Mouse (Mus musculus): ENCODE measurements around the gene Atrn. TPM values are rescaled to one million over a fixed set of nuclear protein-coding genes. Genes with fewer than 3 reads are reported as not detected.

Gene Atrn
- polyA plus RNA-seq, 1 experiment from 2014 or later = 10.2 TPM

DNA sequence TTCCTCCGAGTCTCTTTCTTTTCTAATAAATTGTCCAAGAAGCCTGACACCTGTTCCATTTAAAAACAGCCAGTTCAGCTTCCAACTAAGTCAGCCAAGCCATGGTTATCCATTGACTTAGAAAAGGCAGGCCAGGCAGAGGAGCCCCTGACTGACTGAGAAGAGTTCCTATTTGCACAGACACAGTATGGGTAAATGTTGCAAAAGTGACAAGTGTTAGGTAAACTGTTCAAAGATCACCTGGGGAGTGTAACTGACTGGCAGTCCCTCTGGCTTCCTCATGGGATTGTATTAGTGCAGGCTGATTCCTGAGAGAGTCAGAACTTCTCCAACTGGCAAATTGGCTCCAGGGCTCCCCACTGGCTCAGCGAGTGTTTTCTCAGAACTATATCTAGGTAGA is 8.4 kb upstream of the Atrn start:
- H3K36me3 ChIP-seq (ENCODE audit: insufficient read depth) = no peaks in the 10 kb centered on the region
- H3K9me3 ChIP-seq (ENCODE audit: low read depth, low read length) = no peaks in the 10 kb centered on the region
- H3K4me2 ChIP-seq = no peak overlapping the region
- no peak for TF ChIP-seq CTCF (IDR thresholded peaks at IDR 0.05; ENCODE audit: low read depth)
- no peak for DNase-seq
- H3K27ac ChIP-seq (ENCODE audit: low read depth) = no peak overlapping the region
- 62% methylated on average over 2 of the region's 2 CpGs for WGBS
- H3K27me3 ChIP-seq (ENCODE audit: insufficient read depth, low read length) = no peaks in the 10 kb centered on the region
- no peak for ATAC-seq (ENCODE audit: insufficient read depth)
- no peak overlapping the region for H3K4me3 ChIP-seq (ENCODE audit: low read depth, low read length)
- H3K4me1 ChIP-seq (ENCODE audit: insufficient read depth) = no peaks in the 10 kb centered on the region
- H3K9ac ChIP-seq = no peak overlapping the region

DNA sequence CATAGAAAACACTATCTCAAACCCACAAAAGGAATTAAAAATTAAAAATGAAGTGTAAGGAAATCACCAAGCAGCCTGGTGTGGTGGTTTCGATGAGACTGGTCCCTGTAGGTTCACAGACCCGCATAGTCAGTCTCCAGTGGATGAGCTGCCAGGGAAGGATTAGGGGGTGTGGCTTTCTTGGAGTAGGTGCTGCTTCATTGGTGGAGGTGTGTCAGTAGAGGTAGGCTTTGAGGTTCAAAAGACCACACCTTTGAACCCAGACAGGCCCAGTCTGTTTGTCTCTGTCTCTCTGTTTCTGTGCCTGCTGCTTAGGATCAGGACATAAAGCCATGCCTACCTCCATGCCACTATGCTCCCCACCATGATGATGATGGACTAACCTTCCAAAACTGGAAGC is 7.5 kb upstream of the Atrn start:
- Histone ChIP-seq H3K36me3 (ENCODE audit: insufficient read depth) (no peaks in the 10 kb centered on the region), H3K4me2 (no peak overlapping the region), H3K9ac (no peak overlapping the region), H3K4me1 (ENCODE audit: insufficient read depth) (no peaks in the 10 kb centered on the region), H3K4me3 (ENCODE audit: low read depth, low read length) (no peak overlapping the region), H3K27ac (ENCODE audit: low read depth) (no peak overlapping the region), H3K27me3 (ENCODE audit: insufficient read depth, low read length) (no peaks in the 10 kb centered on the region), H3K9me3 (ENCODE audit: low read depth, low read length) (no peaks in the 10 kb centered on the region)
- ATAC-seq (ENCODE audit: insufficient read depth) (no peak), DNase-seq (no peak)
- 64% methylated on average over 2 of the region's 2 CpGs for WGBS
- TF ChIP-seq CTCF (IDR thresholded peaks at IDR 0.05; ENCODE audit: low read depth) = no peak

DNA sequence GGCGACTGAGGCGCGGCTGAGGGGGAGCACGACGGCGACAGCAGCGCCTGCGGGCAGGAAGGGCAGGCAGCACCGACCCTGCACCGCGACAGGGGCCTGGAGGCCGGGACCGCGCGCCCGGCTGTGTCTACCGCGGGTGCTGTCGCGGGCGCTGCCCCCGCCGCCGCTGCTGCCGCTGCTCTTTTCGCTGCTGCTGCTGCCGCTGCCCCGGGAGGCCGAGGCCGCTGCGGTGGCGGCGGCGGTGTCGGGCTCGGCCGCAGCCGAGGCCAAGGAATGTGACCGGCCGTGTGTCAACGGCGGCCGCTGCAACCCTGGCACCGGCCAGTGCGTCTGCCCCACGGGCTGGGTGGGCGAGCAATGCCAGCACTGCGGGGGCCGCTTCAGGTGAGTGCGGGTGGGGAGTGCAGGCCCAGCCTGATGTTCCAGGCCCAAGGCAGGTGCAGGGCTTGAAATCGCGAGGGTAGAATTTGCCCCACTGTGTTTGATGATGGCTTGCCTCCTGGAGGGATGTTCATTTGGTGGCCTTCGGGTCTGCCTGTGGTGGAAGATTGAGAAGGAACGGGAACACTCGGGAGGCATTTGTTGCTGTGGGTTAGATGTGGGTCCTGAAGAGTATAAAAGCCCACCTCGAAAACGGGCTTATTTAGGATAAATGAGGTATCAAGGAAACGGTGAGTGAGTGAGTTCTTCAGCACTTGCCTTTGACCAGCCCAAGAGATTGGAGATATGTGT is 455 bp downstream of the Atrn start:
- Histone ChIP-seq H3K27me3 (ENCODE audit: insufficient read depth, low read length) (no peaks in the 10 kb centered on the region), H3K4me2 (peak overlapping the region; percentile 87), H3K4me3 (ENCODE audit: low read depth, low read length) (peak overlapping the region; percentile 98), H3K9ac (peak overlapping the region; percentile 86), H3K4me1 (ENCODE audit: insufficient read depth) (peaks cover 11% of the 10 kb centered on the region), H3K27ac (ENCODE audit: low read depth) (0 out of 2 replicates have a peak overlapping the region, but pooled peaks have one; percentile 6), H3K9me3 (ENCODE audit: low read depth, low read length) (no peaks in the 10 kb centered on the region), H3K36me3 (ENCODE audit: insufficient read depth) (no peaks in the 10 kb centered on the region)
- ATAC-seq (ENCODE audit: insufficient read depth) (peak; percentile 68), DNase-seq (no peak)
- TF ChIP-seq CTCF (IDR thresholded peaks at IDR 0.05; ENCODE audit: low read depth) = no peak
- under 1% methylated on average over 50 of the region's 58 CpGs for WGBS

DNA sequence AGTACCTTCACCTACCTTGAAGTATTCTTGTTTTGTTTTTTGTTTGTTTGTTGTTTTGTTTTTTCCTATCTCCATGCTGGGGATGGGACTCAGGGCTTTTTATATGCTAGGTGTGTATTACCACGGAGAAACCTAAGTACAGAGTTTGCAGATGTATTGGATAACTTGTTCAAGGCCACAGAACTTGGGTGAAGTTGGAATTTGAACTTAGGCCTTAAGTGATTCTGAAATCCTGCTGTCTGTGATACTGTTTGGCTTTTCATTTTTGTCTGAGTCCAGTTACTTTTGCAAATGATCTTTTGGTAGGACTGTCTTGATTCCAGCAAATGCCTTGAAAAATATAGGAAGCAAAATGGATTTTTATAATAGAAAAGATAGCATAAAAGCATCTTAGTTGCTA is 5.4 kb downstream of the Atrn start:
- no peak overlapping the region for H3K4me2 ChIP-seq
- H3K4me1 ChIP-seq (ENCODE audit: insufficient read depth) = peaks cover 8% of the 10 kb centered on the region; the same call in 1 of the 2 replicates
- ATAC-seq (ENCODE audit: insufficient read depth) (no peak), DNase-seq (no peak)
- no peak overlapping the region for H3K9ac ChIP-seq
- H3K9me3 ChIP-seq (ENCODE audit: low read depth, low read length) = no peaks in the 10 kb centered on the region
- H3K4me3 ChIP-seq (ENCODE audit: low read depth, low read length) = no peak overlapping the region
- no peaks in the 10 kb centered on the region for H3K36me3 ChIP-seq (ENCODE audit: insufficient read depth)
- no peak overlapping the region for H3K27ac ChIP-seq (ENCODE audit: low read depth)
- no peaks in the 10 kb centered on the region for H3K27me3 ChIP-seq (ENCODE audit: insufficient read depth, low read length)
- no peak for TF ChIP-seq CTCF (IDR thresholded peaks at IDR 0.05; ENCODE audit: low read depth)
- 80% methylated on average over 1 of the region's 1 CpGs for WGBS

DNA sequence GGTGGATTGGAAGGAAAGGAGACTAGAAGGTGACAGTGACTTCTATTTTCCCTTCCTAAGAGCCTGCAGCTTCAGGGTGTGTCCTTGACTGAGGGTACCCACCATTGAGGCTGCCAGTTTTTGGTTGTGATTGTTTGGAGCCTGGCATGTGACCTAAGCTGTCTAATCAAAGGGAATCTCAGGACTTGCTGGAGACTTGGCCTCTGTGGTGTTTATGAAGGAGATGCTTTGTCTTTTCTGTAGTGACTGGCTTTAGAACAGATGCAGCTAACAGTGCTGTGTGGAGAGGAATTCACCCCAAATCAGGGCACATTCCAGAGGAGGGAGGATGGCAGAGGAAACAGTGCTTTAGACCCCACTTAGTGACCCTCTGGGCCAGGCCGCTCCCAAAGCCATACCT is 8.6 kb downstream of the Atrn start:
- no peak for DNase-seq
- no peak overlapping the region for H3K9ac ChIP-seq
- WGBS = 68% methylated on average over 1 of the region's 1 CpGs

DNA sequence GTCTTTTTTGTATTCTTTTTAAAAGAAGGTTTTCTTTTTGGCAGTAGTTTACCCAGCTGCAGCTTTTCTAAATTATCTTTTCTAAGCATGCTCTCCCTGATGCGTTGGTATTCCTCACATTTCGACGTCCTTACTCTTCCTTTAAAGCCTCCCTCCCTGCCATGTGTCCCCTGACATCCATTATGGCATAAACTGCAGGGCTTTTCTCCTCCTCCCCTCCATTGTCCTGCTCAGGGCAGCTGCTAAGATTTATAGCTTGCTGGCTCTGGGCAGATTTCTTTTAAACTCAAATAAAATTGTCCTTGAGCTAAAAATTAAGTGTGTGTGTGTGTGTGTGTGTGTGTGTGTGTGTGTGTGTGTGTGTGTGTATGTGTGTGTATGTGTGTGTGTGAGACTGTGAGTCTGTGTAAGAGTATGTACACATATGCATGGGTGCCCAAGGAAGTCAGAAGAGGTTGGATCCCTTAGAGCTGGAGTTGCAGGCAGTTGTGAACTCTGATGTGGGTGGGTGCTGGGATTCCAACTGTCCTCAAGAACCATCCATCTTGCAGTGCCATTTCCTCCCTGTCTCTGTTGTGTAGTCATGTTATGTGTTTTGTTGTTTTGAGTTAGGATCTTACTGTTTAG is 10.3 kb downstream of the Atrn start:
- Histone ChIP-seq H3K36me3 (ENCODE audit: insufficient read depth) (no peaks in the 10 kb centered on the region), H3K27me3 (ENCODE audit: insufficient read depth, low read length) (no peaks in the 10 kb centered on the region), H3K9ac (no peak overlapping the region), H3K9me3 (ENCODE audit: low read depth, low read length) (no peaks in the 10 kb centered on the region), H3K4me3 (ENCODE audit: low read depth, low read length) (no peak overlapping the region), H3K27ac (ENCODE audit: low read depth) (no peak overlapping the region), H3K4me1 (ENCODE audit: insufficient read depth) (no peaks in the 10 kb centered on the region), H3K4me2 (no peak overlapping the region)
- ATAC-seq (ENCODE audit: insufficient read depth) (no peak), DNase-seq (no peak)
- WGBS = 37% methylated on average over 3 of the region's 3 CpGs
- no peak for TF ChIP-seq CTCF (IDR thresholded peaks at IDR 0.05; ENCODE audit: low read depth)

More for the DNA sequence above, 8.6 kb downstream of the Atrn start:
- ATAC-seq (ENCODE audit: insufficient read depth) = no peak
- Histone ChIP-seq H3K9me3 (ENCODE audit: low read depth, low read length) (no peaks in the 10 kb centered on the region), H3K27ac (ENCODE audit: low read depth) (no peak overlapping the region), H3K4me2 (no peak overlapping the region), H3K27me3 (ENCODE audit: insufficient read depth, low read length) (no peaks in the 10 kb centered on the region), H3K4me1 (ENCODE audit: insufficient read depth) (no peaks in the 10 kb centered on the region), H3K4me3 (ENCODE audit: low read depth, low read length) (no peak overlapping the region), H3K36me3 (ENCODE audit: insufficient read depth) (no peaks in the 10 kb centered on the region)
- TF ChIP-seq CTCF (IDR thresholded peaks at IDR 0.05; ENCODE audit: low read depth) = no peak

DNA sequence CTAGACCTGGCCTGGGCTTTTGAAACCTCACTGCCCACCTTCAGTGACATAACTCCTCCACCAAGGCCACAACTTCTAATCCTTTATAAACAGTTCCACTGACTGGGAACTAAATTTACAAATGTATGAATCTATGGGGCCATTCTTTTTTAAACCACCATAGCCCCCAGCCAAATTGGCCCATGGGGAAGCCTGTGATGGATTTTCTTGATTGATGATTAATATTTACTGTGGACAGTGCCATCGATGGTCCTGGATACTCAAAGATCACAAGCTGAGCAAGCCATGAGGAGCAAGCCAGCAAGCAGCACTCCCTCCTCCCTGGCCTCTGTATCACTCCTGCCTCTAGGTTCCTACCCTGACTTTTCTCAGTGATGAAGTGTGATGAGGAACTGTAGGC is 11.4 kb downstream of the Atrn start:
- H3K27me3 ChIP-seq (ENCODE audit: insufficient read depth, low read length) = no peaks in the 10 kb centered on the region

More for the DNA sequence above, 11.4 kb downstream of the Atrn start:
- 74% methylated on average over 1 of the region's 1 CpGs for WGBS
- Histone ChIP-seq H3K9ac (no peak overlapping the region), H3K27ac (ENCODE audit: low read depth) (no peak overlapping the region), H3K4me1 (ENCODE audit: insufficient read depth) (no peaks in the 10 kb centered on the region), H3K9me3 (ENCODE audit: low read depth, low read length) (no peaks in the 10 kb centered on the region), H3K4me2 (no peak overlapping the region), H3K36me3 (ENCODE audit: insufficient read depth) (no peaks in the 10 kb centered on the region), H3K4me3 (ENCODE audit: low read depth, low read length) (no peak overlapping the region)
- DNase-seq = no peak
- TF ChIP-seq CTCF (IDR thresholded peaks at IDR 0.05; ENCODE audit: low read depth) = no peak
- ATAC-seq (ENCODE audit: insufficient read depth) = no peak
